Mouse (Mus musculus): ENCODE measurements around the gene Ergic1.

Gene Ergic1

DNA sequence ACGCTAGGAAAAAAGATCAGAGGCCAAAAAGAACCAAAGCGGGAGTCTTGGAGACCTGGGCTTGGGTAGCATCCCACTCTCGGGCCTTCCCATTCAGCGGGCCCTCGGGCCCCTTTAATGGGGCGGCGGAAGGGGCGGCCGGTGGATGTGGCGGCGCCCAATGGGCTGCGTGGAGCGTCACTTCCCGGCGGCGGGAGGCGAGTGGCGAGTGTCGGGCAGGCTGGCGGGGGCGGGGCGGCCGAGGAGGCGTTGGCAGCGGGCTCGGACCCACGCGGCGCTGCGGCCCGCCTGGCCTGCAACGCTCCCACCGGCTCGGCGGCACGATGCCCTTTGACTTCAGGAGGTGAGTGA, at the start of gene Ergic1:
Gene Ergic1, plus strand, starts transcription at position 200 of the 351 bp plus-strand sequence.
- DNase-seq (ENCODE audit: low read depth) = peak; percentile 77

DNA sequence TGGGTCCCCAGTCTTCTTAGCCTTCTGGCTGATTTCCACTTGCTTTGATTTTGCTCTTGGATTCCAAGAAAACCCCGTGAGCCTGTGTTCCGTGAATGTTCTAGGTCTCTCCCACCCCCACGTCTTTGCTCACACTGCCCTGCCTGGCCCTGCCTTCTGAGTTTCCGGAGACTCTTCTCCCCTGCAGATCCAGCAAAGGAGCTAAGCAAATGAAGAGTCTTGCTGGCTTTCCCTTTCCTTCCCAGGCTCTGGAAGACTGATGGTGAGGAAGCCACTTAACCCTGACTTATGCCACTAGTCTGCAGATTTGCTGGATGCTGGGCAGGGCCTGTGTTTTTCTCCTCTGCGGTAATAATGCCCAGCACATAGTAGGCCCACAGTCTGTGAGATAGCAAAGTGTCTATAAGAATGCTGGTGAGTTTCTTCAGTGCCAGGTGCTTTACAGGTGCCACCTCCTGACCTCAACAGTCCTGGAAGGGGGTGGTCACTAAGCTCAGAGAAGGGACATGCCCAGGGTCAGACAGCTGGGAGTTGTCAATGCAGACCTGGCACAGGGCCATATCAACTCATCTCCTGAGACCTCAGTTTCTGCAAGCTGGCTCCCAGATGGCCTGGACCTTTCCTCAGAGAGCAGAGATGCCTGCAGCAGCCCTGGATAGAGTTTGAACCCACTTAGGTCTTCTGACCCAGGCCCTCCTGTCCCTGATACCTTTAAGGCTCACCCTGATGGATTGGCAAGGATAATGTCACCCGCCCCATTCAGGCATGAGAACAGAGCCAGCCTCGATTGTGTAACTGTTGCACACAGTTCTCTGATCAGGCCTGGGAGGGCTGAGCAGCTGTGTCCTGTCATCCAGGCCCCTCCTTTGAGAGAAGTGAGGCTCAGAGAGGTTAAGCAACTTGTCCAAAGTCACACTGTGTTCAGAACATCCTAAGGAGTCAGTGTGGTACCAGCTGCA, 49.2 kb upstream of the Ergic1 start:
- no peak for DNase-seq (ENCODE audit: low read depth)

DNA sequence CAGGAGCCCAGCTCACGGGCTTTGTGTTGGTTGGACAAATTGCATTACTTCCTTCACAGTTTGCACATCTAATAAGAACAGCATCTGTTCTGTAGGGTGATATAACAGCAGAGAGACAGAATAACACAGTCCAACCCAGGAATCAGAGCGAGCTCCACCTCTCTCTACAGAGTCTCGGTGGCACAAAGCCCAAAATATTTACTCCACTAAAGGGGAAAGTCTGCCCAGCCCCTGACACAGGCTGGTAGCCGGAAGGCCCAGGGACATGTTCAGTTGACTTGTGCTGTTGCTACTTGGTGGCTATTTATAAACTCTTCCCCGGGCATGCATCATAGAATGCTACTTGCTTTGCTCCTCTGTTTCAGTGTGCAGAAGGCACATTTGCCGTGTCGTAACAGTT, 48.3 kb upstream of the Ergic1 start:
- no peak for DNase-seq (ENCODE audit: low read depth)

DNA sequence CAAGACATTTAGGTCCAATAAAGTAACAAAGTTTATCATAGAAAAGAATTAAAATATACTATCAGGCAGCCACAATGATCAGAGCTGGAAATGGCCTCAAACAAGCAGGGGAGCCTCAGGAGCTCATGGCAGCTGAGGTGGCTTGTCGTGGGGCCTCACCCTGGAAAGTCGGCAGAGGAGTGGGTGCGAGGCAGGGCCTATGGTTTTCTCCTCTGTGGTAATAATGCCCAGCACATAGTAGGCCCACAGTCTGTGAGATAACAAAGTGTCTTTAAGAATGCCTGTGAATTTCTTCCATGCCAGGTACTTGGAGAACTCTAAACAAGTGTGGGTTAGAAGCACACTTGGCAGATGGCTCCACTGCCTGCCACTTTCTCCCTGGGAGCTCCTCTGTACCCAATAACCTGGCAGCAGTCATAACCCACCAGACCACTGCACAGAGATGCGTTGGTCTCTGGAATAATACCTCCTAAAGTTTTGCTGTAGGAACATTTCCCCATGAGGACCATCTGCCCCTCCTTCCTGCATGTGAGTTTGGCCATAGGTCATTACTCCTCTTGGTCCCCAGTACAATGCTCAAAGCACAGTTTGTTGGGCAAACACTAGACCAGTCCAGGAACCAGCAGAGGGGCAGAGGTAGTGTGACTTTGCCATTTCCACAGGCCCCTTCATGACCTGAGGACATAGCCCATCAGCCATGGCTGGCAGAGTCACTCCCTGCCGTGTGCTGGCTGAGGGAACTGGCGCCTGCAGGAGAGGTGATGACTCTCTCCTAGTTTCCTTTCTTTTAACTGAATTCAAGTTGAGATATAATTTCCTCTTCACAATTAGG, 47.6 kb upstream of the Ergic1 start:
- no peak for DNase-seq (ENCODE audit: low read depth)

DNA sequence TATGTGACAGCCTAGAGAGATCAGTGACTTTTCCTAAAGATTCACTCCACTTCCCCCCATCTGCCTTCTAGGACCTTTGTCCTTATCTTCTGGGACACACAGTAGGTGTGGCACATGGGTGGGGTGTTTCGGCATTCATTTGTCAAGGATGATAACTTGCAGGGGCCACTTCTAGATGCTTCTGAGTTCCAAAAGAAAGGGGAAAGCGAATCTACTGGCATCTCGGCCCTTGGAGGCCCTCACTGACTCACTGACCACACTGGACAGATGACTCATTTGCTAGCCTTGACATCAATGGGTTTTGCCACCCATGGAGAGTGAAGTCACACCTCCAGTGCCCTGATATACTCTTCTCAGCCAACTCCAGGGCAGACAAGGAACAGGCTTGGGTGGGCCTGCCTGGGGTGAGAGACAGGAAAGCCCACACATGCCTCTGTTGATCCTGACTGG, 46.7 kb upstream of the Ergic1 start:
- DNase-seq (ENCODE audit: low read depth) = no peak

DNA sequence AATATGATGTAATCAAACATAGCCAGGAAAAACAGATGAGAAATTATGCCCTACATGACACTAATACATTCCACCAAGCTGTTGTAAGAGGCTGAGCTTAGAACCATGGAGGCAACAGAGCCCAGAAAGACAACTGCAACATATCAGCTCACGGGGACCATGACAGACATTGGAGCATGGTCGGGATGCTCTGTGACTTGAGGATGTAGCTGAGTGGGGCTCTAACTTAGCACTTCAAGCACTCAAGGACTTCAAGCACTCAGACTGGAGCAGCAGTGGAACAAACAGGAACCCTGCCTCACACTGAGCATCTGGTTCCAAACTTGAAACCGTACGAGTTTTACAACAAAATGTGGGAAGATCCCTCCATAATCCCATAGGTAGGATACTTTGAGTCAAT, 45.6 kb upstream of the Ergic1 start:
- DNase-seq (ENCODE audit: low read depth) = no peak

DNA sequence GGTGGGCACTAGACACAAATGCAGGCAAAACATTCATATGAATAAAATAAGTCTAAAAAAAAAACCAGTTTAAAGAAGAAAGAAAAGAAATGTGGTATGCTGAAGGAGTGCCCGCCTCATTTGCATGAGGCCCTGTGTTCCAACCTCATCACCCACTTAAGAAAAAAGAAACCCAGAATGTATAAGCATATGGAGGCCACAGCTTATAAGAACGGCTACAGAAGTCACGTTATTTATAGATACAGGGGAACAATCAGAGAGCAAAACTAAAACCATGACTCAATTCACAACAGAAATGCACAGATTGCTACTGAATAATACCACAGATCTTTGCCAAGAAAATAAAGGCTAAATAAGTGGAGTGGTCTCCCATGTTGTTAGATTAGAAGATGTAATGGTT, 43.0 kb upstream of the Ergic1 start:
- DNase-seq (ENCODE audit: low read depth) = no peak

DNA sequence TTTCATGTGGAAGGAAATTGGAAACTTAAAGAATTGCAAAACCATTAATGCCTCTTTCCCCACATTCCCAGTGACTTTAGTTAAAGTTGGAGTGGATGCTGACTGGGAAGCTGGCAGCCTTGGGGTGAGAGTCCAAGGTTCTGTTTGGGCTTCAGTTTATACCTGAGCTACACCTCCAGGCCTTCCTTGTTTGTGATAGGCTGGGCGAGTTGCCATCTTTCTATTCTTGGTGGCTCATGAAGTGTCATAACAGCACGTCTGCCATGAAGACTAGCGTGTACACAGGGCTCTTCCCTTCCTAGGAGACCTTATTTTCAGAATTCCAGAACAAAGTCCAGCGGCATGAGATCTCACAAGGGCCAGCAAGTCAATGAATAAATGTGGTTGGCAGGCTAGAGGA, 38.6 kb upstream of the Ergic1 start:
- DNase-seq (ENCODE audit: low read depth) = no peak

DNA sequence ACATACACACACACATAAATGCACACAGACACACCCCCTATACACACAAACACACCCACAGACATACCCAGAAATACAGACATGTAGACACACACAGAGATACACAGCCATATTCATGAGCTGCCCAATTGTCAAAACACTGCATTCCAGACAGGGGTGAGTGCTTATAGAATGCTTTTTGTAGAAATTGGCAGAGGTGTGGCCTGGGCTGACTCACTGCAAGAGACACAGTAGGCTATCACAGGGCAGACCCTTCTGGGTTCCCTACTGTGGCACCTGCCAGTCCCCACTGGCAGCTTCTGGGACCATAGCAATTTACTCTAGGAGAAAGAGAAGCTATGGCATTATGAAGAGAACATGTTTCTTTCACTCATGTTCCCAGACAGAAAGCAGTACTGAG, 37.0 kb upstream of the Ergic1 start:
- DNase-seq (ENCODE audit: low read depth) = no peak

DNA sequence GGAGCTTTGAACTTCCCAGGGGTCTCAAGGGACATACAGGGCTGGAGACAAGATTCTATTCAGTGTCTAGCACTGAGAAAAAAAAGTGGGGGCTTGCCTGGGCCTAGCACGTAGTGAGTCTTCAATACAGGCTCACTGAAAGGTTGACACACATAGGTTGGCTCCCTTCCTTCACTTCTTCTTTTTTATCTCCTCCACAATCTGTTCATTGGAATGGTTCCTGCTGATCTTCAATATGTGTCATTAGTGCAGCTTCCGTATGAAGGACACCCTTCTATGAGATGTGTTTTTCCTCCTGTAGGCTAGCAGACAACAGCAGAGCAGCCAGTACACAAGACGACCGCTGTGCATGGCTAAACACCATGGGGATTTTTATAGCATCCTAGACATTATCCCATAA, 36.5 kb upstream of the Ergic1 start:
- DNase-seq (ENCODE audit: low read depth) = no peak

DNA sequence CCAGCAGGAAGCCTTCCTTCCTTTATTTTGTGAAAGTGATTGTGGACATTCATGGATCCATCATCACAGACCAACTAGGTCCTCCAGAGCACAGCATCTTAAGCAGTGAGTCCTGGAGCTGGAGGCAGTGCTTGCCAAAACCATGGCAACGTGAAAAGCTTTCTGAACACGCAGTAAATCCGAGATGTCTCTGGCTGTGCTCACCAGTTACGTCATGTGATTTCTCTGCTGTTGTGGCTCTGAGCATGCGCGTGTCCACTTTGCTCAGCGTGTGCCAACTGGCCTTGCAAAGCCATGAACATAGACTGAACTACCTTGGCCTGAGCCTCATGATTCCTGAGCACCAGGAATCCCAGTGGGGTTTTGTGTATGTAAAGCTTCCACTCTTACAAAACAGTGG, 36.0 kb upstream of the Ergic1 start:
- DNase-seq (ENCODE audit: low read depth) = no peak

DNA sequence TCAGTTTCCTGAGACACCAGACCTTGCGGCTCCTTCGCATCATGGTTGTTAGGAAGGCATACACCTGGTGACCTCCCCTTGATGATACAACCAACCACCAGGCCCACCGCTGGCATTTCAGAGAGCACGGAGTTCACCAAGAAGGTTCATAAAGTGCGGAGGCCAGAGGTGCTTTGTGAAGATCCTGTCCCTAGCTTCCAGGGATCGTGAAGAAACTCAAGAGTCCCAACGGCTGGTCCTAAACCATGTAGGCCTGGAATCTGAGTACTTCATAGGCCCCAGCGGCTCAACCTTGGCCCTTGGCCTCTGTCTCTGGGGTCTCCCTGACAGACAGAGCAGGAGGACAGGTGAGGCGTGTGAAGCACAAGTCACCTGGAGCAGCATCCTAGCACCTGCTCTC, 34.0 kb upstream of the Ergic1 start:
- DNase-seq (ENCODE audit: low read depth) = no peak

DNA sequence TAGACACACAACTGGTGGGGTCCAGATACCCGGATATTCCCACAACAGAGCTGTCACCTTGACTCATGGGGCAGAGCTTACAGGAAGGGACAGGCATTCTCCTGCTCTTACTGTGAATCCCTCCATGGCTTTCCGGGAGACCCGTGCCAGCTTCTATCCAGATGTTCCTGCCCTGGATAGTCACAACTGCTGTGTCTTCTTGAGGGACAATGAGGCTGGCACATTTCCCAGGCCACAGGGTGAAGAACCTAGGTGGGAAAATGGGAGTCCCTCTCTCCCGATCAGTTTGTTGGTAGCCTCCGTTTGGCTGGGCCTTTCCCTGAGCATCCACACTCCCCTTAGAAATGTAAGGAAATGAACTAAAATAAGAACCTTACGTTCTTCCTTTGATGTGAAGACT, 32.5 kb upstream of the Ergic1 start:
- DNase-seq (ENCODE audit: low read depth) = no peak

DNA sequence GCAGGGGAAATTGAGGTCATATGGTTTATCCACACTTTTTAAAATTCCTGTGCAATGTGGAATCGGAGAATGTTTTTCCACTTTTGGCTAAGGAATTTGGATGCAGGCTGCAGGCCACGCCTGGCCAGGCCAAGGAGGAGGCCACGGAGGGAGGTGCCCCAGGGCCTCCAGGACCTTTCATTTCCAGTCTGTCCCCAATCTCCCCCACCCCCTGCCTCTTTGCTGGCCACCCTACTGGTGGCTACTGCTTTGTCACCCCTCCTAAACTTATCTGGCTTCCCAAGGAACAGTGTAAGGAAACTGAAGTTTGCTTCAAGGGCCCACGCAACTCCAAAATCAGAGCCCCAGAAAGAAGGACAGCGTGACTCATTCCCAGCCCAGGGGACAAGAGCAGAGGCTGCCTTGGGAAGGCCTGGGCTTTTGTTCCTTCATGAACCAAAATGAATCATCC, 31.5 kb upstream of the Ergic1 start:
- DNase-seq (ENCODE audit: low read depth) = no peak

DNA sequence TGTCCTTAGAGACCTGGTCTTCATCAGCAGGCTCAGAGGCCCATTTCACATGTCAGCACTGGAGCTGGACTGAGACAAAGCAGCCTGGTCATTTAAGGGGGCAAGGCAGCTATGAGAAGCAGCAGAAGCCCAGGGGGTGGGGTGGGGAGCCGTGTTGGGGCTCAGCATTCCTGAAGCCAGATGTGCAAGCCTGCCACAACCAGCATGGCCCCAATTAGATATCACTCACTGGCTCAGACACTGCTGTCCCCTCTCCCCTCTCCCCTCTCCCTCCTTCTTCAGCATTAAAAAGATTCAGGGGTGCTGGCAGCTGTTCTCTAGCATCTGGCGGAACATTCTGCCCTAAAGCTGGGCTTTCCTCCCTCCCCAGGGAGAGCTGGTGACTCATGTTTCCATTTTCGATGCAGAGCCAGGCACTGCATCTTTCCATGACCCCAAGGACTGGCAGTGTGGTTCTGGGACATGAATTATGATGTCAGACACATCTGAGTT, 30.7 kb upstream of the Ergic1 start:
- no peak for DNase-seq (ENCODE audit: low read depth)

DNA sequence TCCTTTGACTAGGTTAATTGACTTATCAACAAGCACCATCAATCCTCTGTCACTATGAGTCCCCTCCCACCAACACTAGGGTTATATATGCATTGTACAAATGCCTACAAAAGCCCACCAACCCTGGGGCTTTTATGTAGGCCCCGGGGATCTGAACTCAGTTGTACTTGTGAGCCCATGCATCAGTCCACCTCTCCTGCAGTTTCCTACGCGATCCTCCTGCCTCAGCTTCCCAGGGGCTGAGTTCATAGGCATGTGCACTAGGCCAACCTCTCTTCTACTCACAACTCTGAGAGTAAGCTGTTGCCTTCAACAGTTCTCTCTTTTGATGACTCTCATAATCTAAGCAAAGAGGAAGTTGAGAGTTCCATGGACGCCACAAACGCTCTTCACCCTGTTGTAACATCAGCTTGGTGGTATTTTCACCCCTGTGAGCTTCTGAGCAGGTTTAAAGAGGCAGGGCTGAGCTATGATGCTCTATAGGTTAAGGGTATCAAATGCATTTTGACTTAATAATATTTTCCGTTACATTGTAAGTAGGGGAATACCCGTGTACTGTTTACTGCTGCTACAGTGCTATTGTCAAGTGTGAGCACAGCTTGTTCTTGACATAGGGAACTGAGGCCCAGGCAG, 29.8 kb upstream of the Ergic1 start:
- DNase-seq (ENCODE audit: low read depth) = no peak

DNA sequence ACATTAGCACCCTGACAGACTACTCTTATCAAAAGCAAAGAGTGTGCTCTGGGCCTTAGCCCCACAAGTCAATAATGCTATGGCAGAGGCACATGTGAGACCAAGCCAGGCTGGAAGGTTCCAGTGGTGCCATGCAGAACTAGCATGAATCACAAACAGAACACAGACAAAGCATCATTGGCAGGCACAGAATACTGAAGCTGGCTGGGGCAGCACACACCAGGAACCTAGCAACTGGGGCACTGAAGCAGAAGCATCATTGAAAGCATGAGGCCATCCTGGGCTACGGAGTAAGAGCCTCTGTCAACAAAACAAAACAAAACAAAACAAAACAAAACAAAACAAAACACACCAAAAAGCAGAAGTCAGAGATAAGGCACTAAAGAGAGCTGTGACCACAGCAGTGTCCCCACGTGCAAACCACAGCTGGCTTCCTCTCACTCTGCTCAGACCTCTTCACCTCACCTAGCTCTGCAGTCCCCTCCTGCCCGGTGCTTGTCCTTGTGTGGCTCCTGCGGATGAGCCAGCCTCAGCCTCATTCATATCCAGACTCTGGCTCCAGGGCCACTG, 28.7 kb upstream of the Ergic1 start:
- DNase-seq (ENCODE audit: low read depth) = no peak

DNA sequence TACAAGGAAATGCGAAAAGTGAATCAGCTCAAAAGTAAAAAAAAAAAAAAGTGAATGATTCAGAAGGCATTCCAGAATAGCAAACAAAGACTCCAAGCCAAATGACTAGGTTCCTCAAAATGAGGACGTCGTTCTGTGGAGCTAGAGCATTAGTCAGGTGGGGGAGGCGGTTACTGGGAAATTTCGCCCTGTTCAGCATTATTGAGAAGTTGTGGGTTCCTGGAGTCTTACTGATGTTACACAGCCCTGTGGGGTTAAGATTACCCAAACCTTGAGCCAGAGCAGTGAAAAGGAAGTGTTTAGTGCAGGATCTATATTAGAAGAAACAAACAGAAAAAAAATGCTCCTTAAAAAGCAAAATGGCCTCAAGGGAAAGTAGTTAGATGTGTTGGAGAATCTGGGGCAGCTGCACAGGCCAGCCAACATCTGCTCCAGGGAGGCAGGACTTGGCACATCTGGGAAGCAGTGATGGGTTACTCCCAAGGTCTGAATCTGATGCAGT, 27.4 kb upstream of the Ergic1 start:
- no peak for DNase-seq (ENCODE audit: low read depth)

DNA sequence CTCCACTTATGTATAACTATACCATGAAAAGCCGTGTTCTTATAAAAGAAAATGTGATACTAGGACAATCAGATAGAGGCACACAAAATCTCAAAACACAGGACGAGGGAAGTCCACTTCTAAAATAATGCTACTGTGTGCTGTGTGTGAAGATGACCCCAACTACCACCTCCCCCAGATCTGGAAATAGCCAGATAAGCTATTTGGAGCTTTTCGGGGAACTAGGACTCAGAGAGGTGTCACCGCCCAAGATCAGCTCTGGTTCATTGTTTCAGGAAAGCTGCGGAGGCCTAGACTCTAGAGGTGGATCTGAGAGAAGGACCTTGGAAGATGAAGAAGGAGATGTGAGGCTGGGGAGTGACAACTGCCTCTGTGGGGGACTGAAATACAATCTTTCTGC, 26.6 kb upstream of the Ergic1 start:
- DNase-seq (ENCODE audit: low read depth) = no peak

DNA sequence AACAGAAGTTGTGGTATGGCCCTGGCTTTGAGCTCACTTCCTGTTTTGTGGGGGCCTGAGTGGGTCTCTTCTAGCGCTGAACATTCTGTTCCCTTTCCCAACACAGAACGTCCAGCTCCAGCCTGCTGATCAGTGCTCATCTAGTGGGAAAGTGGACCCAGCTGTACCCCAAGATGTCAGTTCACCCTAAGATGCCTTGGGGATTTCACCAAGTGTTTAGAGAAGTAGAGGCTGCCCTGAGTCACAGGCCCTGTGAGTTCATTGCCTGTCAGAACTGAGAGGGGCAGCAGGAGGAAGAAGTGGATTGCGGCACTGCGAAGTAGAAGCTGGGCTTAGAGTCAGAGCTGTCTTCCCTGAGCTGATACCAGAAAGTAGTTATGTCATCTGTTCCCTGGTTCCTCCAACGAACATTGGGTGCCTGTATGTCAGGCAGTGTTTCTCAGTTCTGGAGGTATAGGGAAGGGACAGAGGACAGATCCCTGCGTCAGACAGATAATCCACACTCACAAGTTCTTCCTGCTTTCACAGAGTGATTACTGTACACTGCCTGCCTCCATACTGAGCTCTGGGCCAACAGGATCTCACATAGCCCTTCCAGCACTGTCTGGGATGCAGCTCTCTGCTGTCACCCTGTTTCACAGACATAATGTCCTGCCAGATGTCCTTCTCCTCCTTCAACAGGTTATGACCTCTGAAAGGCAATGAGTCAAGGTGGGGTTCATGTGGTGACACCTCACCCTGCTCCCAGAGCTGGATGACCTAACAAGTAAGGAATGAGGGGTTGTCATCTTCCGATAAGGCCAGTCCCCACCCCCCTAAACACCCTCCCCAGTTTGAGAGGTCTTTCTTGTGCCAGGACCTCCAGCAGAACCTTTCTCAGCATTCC, 25.8 kb upstream of the Ergic1 start:
- no peak for DNase-seq (ENCODE audit: low read depth)

Data from c-Kit-positive CD71-negative TER-119-negative erythroid progenitor cells, embryonic 14.5 days (primary cell).